Mouse (Mus musculus): ENCODE measurements at regions not wholly inside any gene's neighbourhood (a gene's known extent, or its start where the extent isn't known, plus 50 kb on each side); places are given as distances from the start of the nearest gene placed in this dataset.

DNA sequence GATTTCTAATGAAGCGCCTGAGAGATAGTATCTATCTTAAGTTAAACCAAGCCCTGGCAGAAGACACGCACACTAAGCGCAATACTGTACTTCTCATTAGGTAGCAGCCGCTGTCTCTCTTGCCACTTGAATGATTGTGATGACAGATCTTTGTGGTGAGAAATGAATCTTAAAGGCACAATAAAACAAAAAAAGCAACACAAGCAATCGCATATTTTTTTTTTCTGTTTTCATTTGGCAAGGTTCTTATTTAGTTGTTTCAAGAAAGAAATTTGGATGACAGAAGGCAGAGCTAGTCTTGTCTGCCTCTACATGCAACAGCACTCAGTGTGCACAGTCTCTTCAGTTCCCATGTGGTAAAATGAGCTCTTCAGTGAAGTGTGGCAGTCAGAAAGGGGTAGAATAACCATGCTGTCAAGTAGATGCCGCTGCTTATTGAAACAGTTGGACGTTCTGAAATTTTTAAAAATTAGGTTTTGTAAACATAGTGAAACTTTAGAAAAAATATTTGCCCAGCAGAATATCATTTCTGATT is 372.2 kb downstream of the Rprm start:
- no peak overlapping the region for H3K4me3 ChIP-seq
- no peaks in the 10 kb centered on the region for H3K36me3 ChIP-seq (ENCODE audit: control insufficient read depth, insufficient read depth)
- no peaks in the 10 kb centered on the region for H3K27me3 ChIP-seq (ENCODE audit: control insufficient read depth, insufficient read depth, insufficient read length)
- H3K79me2 ChIP-seq (ENCODE audit: control insufficient read depth, insufficient read depth), result no peaks in the 10 kb centered on the region
- H3ac ChIP-seq (ENCODE audit: control insufficient read depth, insufficient read length), result no peak overlapping the region
- no peak for TF ChIP-seq POLR2AphosphoS2 (IDR thresholded peaks at IDR 0.05; ENCODE audit: insufficient read length, low read depth)
- TF ChIP-seq E2F4 (IDR thresholded peaks at IDR 0.05; ENCODE audit: insufficient read depth), result no peak
- no peak for TF ChIP-seq REST (IDR thresholded peaks at IDR 0.05; ENCODE audit: insufficient read depth, insufficient read length)
- TF ChIP-seq SRF (IDR thresholded peaks at IDR 0.05; ENCODE audit: control insufficient read depth, insufficient read length, low read depth), result no peak
- TF ChIP-seq USF1 (IDR thresholded peaks at IDR 0.05; ENCODE audit: low read depth), result no peak
- TF ChIP-seq POLR2A (IDR thresholded peaks at IDR 0.05; ENCODE audit: insufficient read length, low read depth), result no peak
- no peak overlapping the region for H3K4me2 ChIP-seq (ENCODE audit: low read depth)

DNA sequence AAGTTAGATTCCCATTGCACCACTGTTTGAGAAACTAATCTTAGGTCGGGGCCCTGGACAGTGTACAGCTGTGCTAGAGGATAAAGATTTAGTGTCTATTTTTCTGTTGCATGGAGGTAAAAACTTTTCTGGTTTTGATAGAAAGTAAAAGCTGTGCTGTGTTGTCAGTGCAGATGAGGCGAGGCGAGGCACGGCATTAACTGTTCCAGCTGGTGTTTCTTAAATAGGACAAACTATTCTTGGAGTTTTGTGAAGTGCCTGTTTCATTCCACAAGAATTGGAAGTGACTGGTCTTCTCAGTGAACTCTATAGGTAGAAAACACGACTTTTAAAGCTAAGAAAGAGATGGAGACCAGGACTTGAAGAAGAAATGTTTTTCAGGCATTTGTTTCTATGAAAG is 370.3 kb downstream of the Rprm start:
- Histone ChIP-seq H3K4me2 (ENCODE audit: low read depth) (no peak overlapping the region), H3ac (ENCODE audit: control insufficient read depth, insufficient read length) (no peak overlapping the region), H3K36me3 (ENCODE audit: control insufficient read depth, insufficient read depth) (no peaks in the 10 kb centered on the region), H3K4me3 (no peak overlapping the region), H3K79me2 (ENCODE audit: control insufficient read depth, insufficient read depth) (no peaks in the 10 kb centered on the region), H3K27me3 (ENCODE audit: control insufficient read depth, insufficient read depth, insufficient read length) (no peaks in the 10 kb centered on the region)
- TF ChIP-seq MAX (IDR thresholded peaks at IDR 0.05; ENCODE audit: low read depth) (no peak), CEBPB (IDR thresholded peaks at IDR 0.05; ENCODE audit: insufficient read depth, poor library complexity, severe bottlenecking) (no peak), E2F4 (IDR thresholded peaks at IDR 0.05; ENCODE audit: insufficient read depth) (no peak), POLR2AphosphoS2 (IDR thresholded peaks at IDR 0.05; ENCODE audit: insufficient read length, low read depth) (no peak), POLR2A (IDR thresholded peaks at IDR 0.05; ENCODE audit: insufficient read length, low read depth) (no peak), REST (IDR thresholded peaks at IDR 0.05; ENCODE audit: insufficient read depth, insufficient read length) (no peak)

DNA sequence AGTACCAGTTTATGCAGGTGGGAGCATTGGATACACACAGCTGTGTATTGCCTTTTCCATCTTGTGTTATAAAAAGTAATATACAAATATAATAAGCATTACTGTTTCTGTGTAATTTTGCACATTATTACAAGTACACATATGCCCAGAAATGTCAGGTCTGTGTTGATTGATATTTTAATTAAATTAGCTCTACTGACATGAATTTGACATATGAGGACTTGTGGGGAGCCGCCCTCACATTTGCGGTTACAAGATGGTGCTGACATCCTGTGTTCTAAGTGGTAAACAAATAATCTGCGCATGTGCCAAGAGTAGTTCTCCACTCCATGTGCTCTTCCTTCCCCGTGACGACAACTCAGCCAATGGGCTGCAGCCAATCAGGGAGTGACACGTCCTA is 362.1 kb downstream of the Rprm start:
- no peaks in the 10 kb centered on the region for H3K79me2 ChIP-seq (ENCODE audit: control insufficient read depth, insufficient read depth)
- no peak for TF ChIP-seq MAX (IDR thresholded peaks at IDR 0.05; ENCODE audit: low read depth)
- no peak for TF ChIP-seq SRF (IDR thresholded peaks at IDR 0.05; ENCODE audit: control insufficient read depth, insufficient read length, low read depth)
- no peak for TF ChIP-seq CEBPB (IDR thresholded peaks at IDR 0.05; ENCODE audit: insufficient read depth, poor library complexity, severe bottlenecking)
- TF ChIP-seq POLR2A (IDR thresholded peaks at IDR 0.05; ENCODE audit: insufficient read length, low read depth), result no peak
- TF ChIP-seq MYOD1 (IDR thresholded peaks at IDR 0.05; ENCODE audit: control insufficient read depth in 1 of 3, insufficient read length in 2 of 3, low read depth in 2 of 3), result no peak
- no peak for TF ChIP-seq TCF12 (IDR thresholded peaks at IDR 0.05; ENCODE audit: insufficient read depth, poor library complexity, severe bottlenecking)
- TF ChIP-seq USF1 (IDR thresholded peaks at IDR 0.05; ENCODE audit: low read depth), result no peak
- no peak for TF ChIP-seq E2F4 (IDR thresholded peaks at IDR 0.05; ENCODE audit: insufficient read depth)
- TF ChIP-seq REST (IDR thresholded peaks at IDR 0.05; ENCODE audit: insufficient read depth, insufficient read length), result no peak
- TF ChIP-seq MYOG (IDR thresholded peaks at IDR 0.05; ENCODE audit: control insufficient read depth in 1 of 3, insufficient read depth in 1 of 3, insufficient read length in 2 of 3, low read depth in 2 of 3), result no peak
- TF ChIP-seq TCF3 (IDR thresholded peaks at IDR 0.05; ENCODE audit: insufficient read length, low read depth), result no peak
- TF ChIP-seq POLR2AphosphoS2 (IDR thresholded peaks at IDR 0.05; ENCODE audit: insufficient read length, low read depth), result no peak
- H3K36me3 ChIP-seq (ENCODE audit: control insufficient read depth, insufficient read depth), result no peaks in the 10 kb centered on the region
- no peak overlapping the region for H3ac ChIP-seq (ENCODE audit: control insufficient read depth, insufficient read length)
- H3K4me3 ChIP-seq, result no peak overlapping the region
- H3K4me2 ChIP-seq (ENCODE audit: low read depth), result no peak overlapping the region
- H3K27me3 ChIP-seq (ENCODE audit: control insufficient read depth, insufficient read depth, insufficient read length), result no peaks in the 10 kb centered on the region

DNA sequence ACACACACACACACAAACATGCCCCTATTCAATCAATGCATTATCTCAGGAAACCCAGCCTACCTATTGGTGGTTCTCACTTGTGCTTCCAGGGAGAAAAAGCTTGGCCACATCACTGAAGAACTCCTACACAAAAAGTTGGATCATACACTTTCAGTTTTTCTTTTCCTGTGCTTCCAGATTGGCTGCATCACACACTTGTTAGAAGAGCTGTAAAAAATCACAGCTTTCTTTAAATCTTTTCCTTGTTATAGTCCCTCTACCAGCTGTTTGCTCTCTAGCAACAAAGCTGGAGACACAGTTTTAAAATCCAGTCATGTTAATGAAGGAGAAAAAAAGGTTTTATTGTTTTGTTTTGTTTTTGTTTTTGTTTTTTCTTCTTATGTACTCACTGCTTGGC is 356.7 kb downstream of the Rprm start:
- Histone ChIP-seq H3K4me3 (no peak overlapping the region), H3K79me2 (ENCODE audit: control insufficient read depth, insufficient read depth) (no peaks in the 10 kb centered on the region), H3K4me2 (ENCODE audit: low read depth) (no peak overlapping the region), H3K36me3 (ENCODE audit: control insufficient read depth, insufficient read depth) (no peaks in the 10 kb centered on the region), H3K27me3 (ENCODE audit: control insufficient read depth, insufficient read depth, insufficient read length) (no peaks in the 10 kb centered on the region), H3ac (ENCODE audit: control insufficient read depth, insufficient read length) (no peak overlapping the region)
- TF ChIP-seq SRF (IDR thresholded peaks at IDR 0.05; ENCODE audit: control insufficient read depth, insufficient read length, low read depth) (no peak), POLR2AphosphoS2 (IDR thresholded peaks at IDR 0.05; ENCODE audit: insufficient read length, low read depth) (no peak), MAX (IDR thresholded peaks at IDR 0.05; ENCODE audit: low read depth) (no peak), USF1 (IDR thresholded peaks at IDR 0.05; ENCODE audit: low read depth) (no peak), TCF12 (IDR thresholded peaks at IDR 0.05; ENCODE audit: insufficient read depth, poor library complexity, severe bottlenecking) (no peak), MYOG (IDR thresholded peaks at IDR 0.05; ENCODE audit: control insufficient read depth in 1 of 3, insufficient read depth in 1 of 3, insufficient read length in 2 of 3, low read depth in 2 of 3) (no peak)

DNA sequence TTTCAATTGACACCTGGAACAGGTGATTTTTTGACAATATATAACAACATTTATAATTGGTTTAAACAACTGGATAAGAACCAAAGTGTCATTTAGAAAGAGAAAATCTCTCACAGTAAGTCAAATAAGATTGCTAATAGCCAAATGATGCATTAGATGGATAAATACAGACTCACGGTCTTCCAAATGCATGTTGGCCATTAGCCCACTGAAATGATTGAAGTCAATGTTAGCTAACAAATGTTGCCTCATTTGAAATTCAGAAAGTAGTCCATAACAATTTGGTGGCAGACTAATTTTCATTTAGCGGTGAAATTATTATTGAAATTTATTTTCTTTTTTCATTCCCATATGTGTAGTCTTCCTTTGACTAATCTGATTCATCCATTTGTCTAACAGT is 354.9 kb downstream of the Rprm start:
- H3K27me3 ChIP-seq (ENCODE audit: control insufficient read depth, insufficient read depth, insufficient read length), result no peaks in the 10 kb centered on the region
- H3K4me2 ChIP-seq (ENCODE audit: low read depth), result no peak overlapping the region

More for the DNA sequence above, 354.9 kb downstream of the Rprm start:
- no peak for TF ChIP-seq SRF (IDR thresholded peaks at IDR 0.05; ENCODE audit: control insufficient read depth, insufficient read length, low read depth)
- no peak for TF ChIP-seq E2F4 (IDR thresholded peaks at IDR 0.05; ENCODE audit: insufficient read depth)
- no peak for TF ChIP-seq POLR2A (IDR thresholded peaks at IDR 0.05; ENCODE audit: insufficient read length, low read depth)
- TF ChIP-seq TCF3 (IDR thresholded peaks at IDR 0.05; ENCODE audit: insufficient read length, low read depth), result no peak
- TF ChIP-seq MYOD1 (IDR thresholded peaks at IDR 0.05; ENCODE audit: control insufficient read depth in 1 of 3, insufficient read length in 2 of 3, low read depth in 2 of 3), result no peak
- no peak for TF ChIP-seq CEBPB (IDR thresholded peaks at IDR 0.05; ENCODE audit: insufficient read depth, poor library complexity, severe bottlenecking)
- no peak for TF ChIP-seq REST (IDR thresholded peaks at IDR 0.05; ENCODE audit: insufficient read depth, insufficient read length)
- TF ChIP-seq MAX (IDR thresholded peaks at IDR 0.05; ENCODE audit: low read depth), result no peak
- no peak for TF ChIP-seq TCF12 (IDR thresholded peaks at IDR 0.05; ENCODE audit: insufficient read depth, poor library complexity, severe bottlenecking)
- no peak for TF ChIP-seq MYOG (IDR thresholded peaks at IDR 0.05; ENCODE audit: control insufficient read depth in 1 of 3, insufficient read depth in 1 of 3, insufficient read length in 2 of 3, low read depth in 2 of 3)
- TF ChIP-seq USF1 (IDR thresholded peaks at IDR 0.05; ENCODE audit: low read depth), result no peak
- TF ChIP-seq POLR2AphosphoS2 (IDR thresholded peaks at IDR 0.05; ENCODE audit: insufficient read length, low read depth), result no peak
- Histone ChIP-seq H3K79me2 (ENCODE audit: control insufficient read depth, insufficient read depth) (no peaks in the 10 kb centered on the region), H3K4me3 (no peak overlapping the region), H3K36me3 (ENCODE audit: control insufficient read depth, insufficient read depth) (no peaks in the 10 kb centered on the region), H3ac (ENCODE audit: control insufficient read depth, insufficient read length) (no peak overlapping the region)
